Mouse (Mus musculus): ENCODE data around the gene Hexb. TPM values are rescaled to one million over a fixed set of nuclear protein-coding genes. Genes with fewer than 3 reads are reported as not detected.

The Hexb gene
- polyA plus RNA-seq, 1 experiment from 2014 or later: 59.0 TPM

DNA sequence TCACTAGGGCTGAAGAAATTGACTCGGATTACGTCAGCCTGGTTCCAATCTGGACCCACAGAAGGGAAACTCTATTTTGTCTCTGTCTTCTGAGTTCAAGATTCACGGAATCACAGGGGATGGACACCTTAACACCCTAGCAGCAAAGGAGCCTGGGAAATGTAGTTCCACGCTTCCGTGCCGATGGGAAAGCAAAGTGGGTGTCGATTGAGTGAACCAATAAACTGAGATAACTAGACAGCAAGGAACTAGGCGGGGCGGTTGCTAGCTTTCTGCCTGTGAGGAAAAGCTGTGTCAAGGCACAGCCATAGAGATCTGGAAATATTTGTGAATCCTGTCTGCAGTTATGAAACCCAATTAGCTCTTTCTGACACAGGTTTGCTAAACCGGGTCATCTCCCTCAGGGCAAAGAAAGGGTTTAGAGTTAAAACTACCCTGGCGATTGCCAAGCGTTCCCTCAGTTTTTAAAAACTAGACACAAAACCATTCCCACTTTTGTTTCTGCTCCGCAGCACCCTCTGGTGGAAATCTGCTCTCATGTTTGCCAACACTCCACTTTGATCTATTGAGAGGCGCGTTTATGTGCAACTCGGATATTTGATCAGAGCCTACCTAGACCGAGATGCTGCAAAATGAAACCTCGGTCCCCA, 7.0 kb upstream of the Hexb start:
- peak overlapping the region; percentile 77 for H3K27ac ChIP-seq
- ATAC-seq (replicated peaks; ENCODE audit: low FRiP score, low read depth): peak; percentile 76
- WGBS: 6% methylated on average over 18 of the region's 18 CpGs

DNA sequence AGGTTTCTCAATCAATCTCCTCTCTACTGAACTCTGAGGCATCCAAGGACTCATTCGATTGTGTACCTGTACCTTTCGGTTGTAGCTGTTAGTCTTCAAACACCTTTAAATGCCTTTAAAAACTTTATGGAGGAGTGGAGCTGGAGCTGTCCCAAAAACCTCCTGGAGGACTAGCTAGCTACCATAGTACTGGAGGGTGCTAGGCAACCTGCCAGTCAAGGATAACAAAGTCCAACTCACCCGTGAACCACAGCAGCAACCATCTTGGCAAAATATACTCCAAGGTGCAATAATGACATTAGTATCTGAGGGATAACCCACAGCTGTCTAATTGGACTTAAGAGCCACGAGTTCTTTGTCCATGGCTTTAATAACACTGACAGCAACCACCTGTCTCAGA, 3.7 kb upstream of the Hexb start:
- Histone ChIP-seq H3K36me3 (ENCODE audit: insufficient read depth, low read length) (no peaks in the 10 kb centered on the region), H3K27ac (no peak overlapping the region), H3K4me2 (ENCODE audit: low read length) (no peak overlapping the region), H3K4me1 (replicated peaks; ENCODE audit: insufficient read depth, low read length) (peaks cover 10% of the 10 kb centered on the region; the same call in 1 of the 2 replicates), H3K9ac (ENCODE audit: low read depth, low read length) (no peak overlapping the region), H3K9me3 (replicated peaks; ENCODE audit: low read length) (no peaks in the 10 kb centered on the region), H3K27me3 (ENCODE audit: insufficient read depth, low read length) (no peaks in the 10 kb centered on the region), H3K4me3 (replicated peaks; ENCODE audit: low read depth, low read length) (no peak overlapping the region)
- ATAC-seq (replicated peaks; ENCODE audit: low FRiP score, low read depth) (no peak), DNase-seq (ENCODE audit: low spot score) (no peak)
- TF ChIP-seq CTCF (IDR thresholded peaks at IDR 0.05; ENCODE audit: low read depth): no peak
- 59% methylated on average over 4 of the region's 4 CpGs for WGBS

More for the DNA sequence above, 7.0 kb upstream of the Hexb start:
- Histone ChIP-seq H3K4me1 (replicated peaks; ENCODE audit: insufficient read depth, low read length) (peaks cover 6% of the 10 kb centered on the region; the same call in 1 of the 2 replicates), H3K9me3 (replicated peaks; ENCODE audit: low read length) (no peaks in the 10 kb centered on the region), H3K27me3 (ENCODE audit: insufficient read depth, low read length) (no peaks in the 10 kb centered on the region), H3K4me2 (ENCODE audit: low read length) (peak overlapping the region; percentile 57), H3K9ac (ENCODE audit: low read depth, low read length) (peak overlapping the region; percentile 10; the same call in 1 of the 2 replicates), H3K4me3 (replicated peaks; ENCODE audit: low read depth, low read length) (peak overlapping the region; percentile 24), H3K36me3 (ENCODE audit: insufficient read depth, low read length) (no peaks in the 10 kb centered on the region)
- TF ChIP-seq CTCF (IDR thresholded peaks at IDR 0.05; ENCODE audit: low read depth): peak; percentile 80
- peak; percentile 92 for DNase-seq (ENCODE audit: low spot score)

DNA sequence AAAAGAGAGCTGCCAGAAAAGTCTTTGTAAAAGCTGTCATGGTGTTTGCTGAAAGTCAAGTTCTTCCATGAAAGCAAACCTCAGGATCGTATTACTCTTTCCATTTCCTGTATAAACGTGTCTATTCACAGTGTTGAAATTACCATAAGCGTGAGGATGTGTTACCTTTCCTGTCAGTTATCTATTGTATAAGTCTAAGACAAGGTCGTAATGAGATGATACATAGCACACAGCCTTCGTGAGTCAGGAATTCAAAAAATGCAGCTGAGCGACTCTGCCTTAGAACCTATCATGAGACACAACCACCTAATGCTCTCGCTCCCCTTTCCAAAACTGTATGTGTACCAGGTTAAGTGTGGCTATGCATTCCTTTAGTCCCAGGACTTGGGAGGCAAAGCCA, 2.9 kb upstream of the Hexb start:
- WGBS: 57% methylated on average over 7 of the region's 7 CpGs
- no peak for TF ChIP-seq CTCF (IDR thresholded peaks at IDR 0.05; ENCODE audit: low read depth)
- DNase-seq (ENCODE audit: low spot score) (no peak), ATAC-seq (replicated peaks; ENCODE audit: low FRiP score, low read depth) (no peak)
- H3K27me3 ChIP-seq (ENCODE audit: insufficient read depth, low read length): no peaks in the 10 kb centered on the region
- no peak overlapping the region for H3K4me3 ChIP-seq (replicated peaks; ENCODE audit: low read depth, low read length)
- no peaks in the 10 kb centered on the region for H3K9me3 ChIP-seq (replicated peaks; ENCODE audit: low read length)
- peaks cover 10% of the 10 kb centered on the region; the same call in 1 of the 2 replicates for H3K4me1 ChIP-seq (replicated peaks; ENCODE audit: insufficient read depth, low read length)
- H3K27ac ChIP-seq: no peak overlapping the region
- H3K9ac ChIP-seq (ENCODE audit: low read depth, low read length): no peak overlapping the region
- H3K36me3 ChIP-seq (ENCODE audit: insufficient read depth, low read length): no peaks in the 10 kb centered on the region
- no peak overlapping the region for H3K4me2 ChIP-seq (ENCODE audit: low read length)

DNA sequence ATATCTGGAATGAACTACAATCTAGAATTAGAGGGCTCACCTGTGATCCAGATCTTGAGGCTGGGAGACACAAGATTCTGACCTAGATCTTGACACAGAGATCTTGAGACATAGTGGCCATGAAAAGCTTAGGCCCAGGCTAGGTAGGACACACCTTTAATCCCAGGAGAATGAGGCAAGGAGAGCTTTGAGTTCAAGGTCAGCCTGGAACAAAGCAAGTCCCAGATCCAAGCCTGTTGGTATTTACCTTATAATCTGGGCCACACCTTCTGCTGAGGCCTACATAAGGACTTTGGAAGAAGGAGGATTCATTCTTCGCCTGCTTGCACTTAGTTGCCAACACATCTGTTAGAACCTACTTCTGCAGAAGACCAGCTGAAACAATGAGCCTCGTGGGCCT, 966 bp upstream of the Hexb start:
- 0 out of 2 replicates have a peak, but pooled peaks cover 3% of the 10 kb centered on the region for H3K4me1 ChIP-seq (replicated peaks; ENCODE audit: insufficient read depth, low read length)
- no peak overlapping the region for H3K27ac ChIP-seq
- H3K4me2 ChIP-seq (ENCODE audit: low read length): no peak overlapping the region
- H3K36me3 ChIP-seq (ENCODE audit: insufficient read depth, low read length): no peaks in the 10 kb centered on the region
- DNase-seq (ENCODE audit: low spot score) (no peak), ATAC-seq (replicated peaks; ENCODE audit: low FRiP score, low read depth) (no peak)
- no peak for TF ChIP-seq CTCF (IDR thresholded peaks at IDR 0.05; ENCODE audit: low read depth)
- no peaks in the 10 kb centered on the region for H3K9me3 ChIP-seq (replicated peaks; ENCODE audit: low read length)
- 75% methylated on average over 2 of the region's 2 CpGs for WGBS
- no peaks in the 10 kb centered on the region for H3K27me3 ChIP-seq (ENCODE audit: insufficient read depth, low read length)
- no peak overlapping the region for H3K9ac ChIP-seq (ENCODE audit: low read depth, low read length)
- no peak overlapping the region for H3K4me3 ChIP-seq (replicated peaks; ENCODE audit: low read depth, low read length)

DNA sequence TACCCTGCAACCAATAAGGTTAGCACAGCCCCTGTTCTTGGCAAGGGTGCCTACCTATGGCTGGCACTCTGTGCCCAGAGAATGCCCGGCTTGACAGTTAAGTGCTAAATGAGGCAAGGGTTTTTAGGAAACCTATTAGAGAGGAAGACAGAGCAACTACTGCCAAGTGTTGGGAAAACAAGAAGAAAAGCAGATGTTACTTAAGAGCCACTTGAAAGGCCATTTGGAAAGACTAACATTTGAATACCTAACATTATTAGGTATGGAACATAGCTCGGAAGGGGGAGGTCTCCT, 1.3 kb downstream of the Hexb start:
- 0 out of 2 replicates have a peak, but pooled peaks cover 3% of the 10 kb centered on the region for H3K4me1 ChIP-seq (replicated peaks; ENCODE audit: insufficient read depth, low read length)
- H3K9me3 ChIP-seq (replicated peaks; ENCODE audit: low read length): no peaks in the 10 kb centered on the region
- no peaks in the 10 kb centered on the region for H3K36me3 ChIP-seq (ENCODE audit: insufficient read depth, low read length)
- no peak for TF ChIP-seq CTCF (IDR thresholded peaks at IDR 0.05; ENCODE audit: low read depth)
- 83% methylated on average over 2 of the region's 2 CpGs for WGBS
- peak overlapping the region; percentile 93; the same call in 1 of the 2 replicates for H3K4me2 ChIP-seq (ENCODE audit: low read length)
- no peak overlapping the region for H3K27ac ChIP-seq
- H3K9ac ChIP-seq (ENCODE audit: low read depth, low read length): no peak overlapping the region
- H3K27me3 ChIP-seq (ENCODE audit: insufficient read depth, low read length): no peaks in the 10 kb centered on the region
- ATAC-seq (replicated peaks; ENCODE audit: low FRiP score, low read depth) (no peak), DNase-seq (ENCODE audit: low spot score) (no peak)
- no peak overlapping the region for H3K4me3 ChIP-seq (replicated peaks; ENCODE audit: low read depth, low read length)

DNA sequence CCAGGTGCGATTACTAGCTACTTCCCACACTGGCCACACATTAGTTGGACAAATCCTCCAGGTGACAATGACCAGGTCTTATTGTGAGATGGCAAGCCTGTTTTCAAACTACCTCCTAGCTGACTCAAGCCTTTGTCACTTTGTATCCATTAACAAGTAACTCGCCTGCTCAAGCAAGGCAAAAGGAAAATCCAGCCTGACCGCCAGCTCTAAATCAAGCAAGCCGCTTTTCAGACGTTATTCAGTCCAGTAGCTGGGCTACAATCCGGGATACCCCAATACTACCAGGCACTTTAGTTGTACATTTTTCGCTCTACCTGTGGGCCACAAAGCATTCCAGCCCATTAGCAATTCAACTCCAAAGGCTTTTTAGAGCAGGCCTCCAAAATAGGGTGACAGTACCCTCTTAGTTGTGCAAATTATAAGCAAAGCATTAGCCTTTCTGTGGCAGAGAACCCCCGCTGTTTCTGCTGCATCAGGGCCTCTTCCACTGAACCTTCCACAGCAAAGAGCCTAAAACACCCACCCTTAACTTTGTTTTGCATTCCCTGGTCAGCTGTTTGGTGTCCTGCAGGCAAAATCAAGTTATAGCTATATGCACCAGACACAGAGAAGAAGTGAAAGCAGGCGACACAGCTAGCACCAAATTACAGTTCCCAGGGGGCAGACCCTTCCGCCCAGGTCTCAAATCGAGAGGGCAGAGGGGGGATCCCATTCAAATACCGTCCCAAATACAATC, 1.8 kb downstream of the Hexb start:
- Histone ChIP-seq H3K27me3 (ENCODE audit: insufficient read depth, low read length) (no peaks in the 10 kb centered on the region), H3K4me3 (replicated peaks; ENCODE audit: low read depth, low read length) (no peak overlapping the region), H3K27ac (no peak overlapping the region), H3K4me1 (replicated peaks; ENCODE audit: insufficient read depth, low read length) (0 out of 2 replicates have a peak, but pooled peaks cover 3% of the 10 kb centered on the region), H3K9ac (ENCODE audit: low read depth, low read length) (no peak overlapping the region), H3K4me2 (ENCODE audit: low read length) (no peak overlapping the region), H3K36me3 (ENCODE audit: insufficient read depth, low read length) (no peaks in the 10 kb centered on the region), H3K9me3 (replicated peaks; ENCODE audit: low read length) (no peaks in the 10 kb centered on the region)
- no peak for TF ChIP-seq CTCF (IDR thresholded peaks at IDR 0.05; ENCODE audit: low read depth)
- WGBS: 70% methylated on average over 12 of the region's 12 CpGs
- no peak for DNase-seq (ENCODE audit: low spot score)
- no peak for ATAC-seq (replicated peaks; ENCODE audit: low FRiP score, low read depth)

Data from kidney, postnatal 0 days (tissue).